Mouse (Mus musculus) erythroid progenitor cell, adult 5-6 weeks (primary cell): ENCODE data around the gene Kctd4. TPM values are rescaled to one million over a fixed set of nuclear protein-coding genes. Genes with fewer than 3 reads are reported as not detected.

ENCODE experiments used
- ATAC-seq: replicated peaks from 2 replicates; pipeline ENCODE4 v1.8.0; 2016; ENCODE audit warnings: moderate number of reproducible peaks, mild to moderate bottlenecking, moderate TSS enrichment, inconsistent platforms; ENCODE audit not compliant: poor library complexity, low FRiP score, severe bottlenecking
- total RNA-seq, 2 experiments: library from RNA; stranded (forward) in 1 of 2; stranded (reverse) in 1 of 2; fragments of 150-400 nt in 1 of 2; fragments of 186-747, 209-891 nt in 1 of 2; gene quantifications; 2 replicates each; pipeline versions ENCODE4 v1.2.3 to v1.2.4; 2015 to 2017; ENCODE audit warnings: low replicate concordance in 2 of 2

Gene Kctd4
- total RNA-seq, 2 experiments from 2014 or later, result not detected

GRCm38 (mm10) chr14:75986878-75987483, 32.2 kb downstream of the Kctd4 start:
- no peak for ATAC-seq

GRCm38 (mm10) chr14:75989168-75989567, 34.4 kb downstream of the Kctd4 start:
- no peak for ATAC-seq

- no peak for ATAC-seq
These were observed 36.1 kb downstream of the Kctd4 start for GRCm38 (mm10) chr14:75990936-75991335.

- ATAC-seq, result no peak
These were observed 37.6 kb downstream of the Kctd4 start for GRCm38 (mm10) chr14:75992371-75992770.

DNA sequence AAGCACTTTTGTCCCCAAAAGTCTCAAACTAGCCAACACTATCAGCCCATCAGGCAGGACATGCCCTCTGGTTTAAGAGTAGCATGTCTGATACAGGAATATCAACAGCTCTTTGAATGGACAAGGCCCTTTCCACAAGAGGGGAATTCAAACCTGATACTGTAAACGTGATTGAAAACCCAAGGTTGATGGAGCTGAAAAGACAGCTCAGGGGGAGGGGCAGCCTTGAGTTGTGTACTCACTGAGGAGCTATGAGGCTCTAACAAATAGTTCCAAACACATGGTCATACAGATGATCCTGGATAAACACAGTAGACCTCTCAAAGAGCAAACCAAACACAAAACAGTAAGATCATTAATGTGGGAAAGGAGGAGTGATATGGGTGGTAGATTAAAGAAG, 43.3 kb downstream of the Kctd4 start:
- ATAC-seq, result no peak

GRCm38 (mm10) chr14:76001781-76002180, 47.0 kb downstream of the Kctd4 start:
- ATAC-seq, result no peak

DNA sequence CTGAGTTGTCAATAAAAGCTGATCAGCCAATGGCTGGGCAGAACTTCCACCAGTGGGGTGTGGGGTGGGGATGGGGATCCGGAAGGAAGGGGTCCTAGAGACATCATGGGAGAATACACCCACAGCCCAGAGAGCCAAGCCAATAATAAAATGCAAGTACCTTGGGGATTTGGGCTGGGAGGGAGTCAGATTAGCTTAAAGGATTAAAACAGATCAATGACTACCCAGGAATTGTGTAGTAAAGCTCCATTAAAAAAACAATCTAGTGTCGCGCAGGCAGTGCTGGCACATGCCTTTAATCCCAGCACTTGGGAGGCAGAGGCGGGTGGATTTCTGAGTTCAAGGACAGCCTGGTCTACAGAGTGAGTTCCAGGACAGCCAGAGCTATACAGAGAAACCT, 50.2 kb downstream of the Kctd4 start:
- ATAC-seq, result no peak

- no peak for ATAC-seq
These were observed 53.4 kb downstream of the Kctd4 start for GRCm38 (mm10) chr14:76008174-76008573.

DNA sequence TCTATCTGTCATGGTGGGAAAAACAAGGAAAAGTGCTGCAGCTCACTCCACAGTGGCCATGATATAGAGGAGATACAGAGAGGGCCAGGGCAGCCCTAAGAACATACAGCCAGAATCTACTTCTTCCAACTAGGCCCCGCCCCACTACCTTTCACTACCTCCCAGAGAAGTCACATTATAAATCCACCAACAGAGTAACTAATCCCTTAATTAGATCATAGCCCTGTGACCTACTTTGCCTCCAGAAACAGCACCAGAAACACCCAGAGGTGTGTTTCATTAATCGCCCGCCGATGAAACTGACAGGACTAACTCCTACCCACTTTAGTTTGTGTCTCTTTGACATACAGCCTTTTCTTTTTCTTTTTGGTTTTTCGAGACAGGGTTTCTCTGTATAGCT, 54.4 kb downstream of the Kctd4 start:
- ATAC-seq, result no peak

- ATAC-seq, result peak; percentile 88
These were observed 55.6 kb downstream of the Kctd4 start, which contains the start of gene Gtf2f2 for GRCm38 (mm10) chr14:76010102-76011061. Gtf2f2 (minus strand) TSS chr14:76010865.

DNA sequence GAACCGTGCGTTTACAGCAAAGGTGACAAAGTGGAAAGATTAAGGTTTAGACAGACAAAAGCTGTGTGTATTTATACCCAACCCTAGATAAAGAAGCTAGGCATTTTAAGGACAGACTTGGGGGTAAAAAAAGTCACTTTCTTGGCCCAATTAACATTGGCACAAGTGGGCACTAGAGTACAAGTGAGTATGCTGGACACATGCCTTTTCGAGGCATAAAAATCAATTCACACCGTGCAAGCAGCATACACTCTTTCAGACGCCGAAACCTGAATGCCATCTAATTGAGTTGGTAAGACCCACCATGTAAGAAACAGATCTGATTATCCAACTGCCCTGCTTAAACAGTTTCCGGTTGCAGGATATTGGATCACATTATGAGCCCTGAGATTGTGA, 56.3 kb downstream of the Kctd4 start:
- ATAC-seq, result no peak

GRCm38 (mm10) chr14:76014331-76014730, 59.5 kb downstream of the Kctd4 start:
- no peak for ATAC-seq

Other genes with a start within 250 kb of the Kctd4 start
- 10.8 and 18.9 TPM in 2 replicates for gene Cog3, start 200.5 kb upstream of the Kctd4 start, total RNA-seq (2015; ENCODE audit: low replicate concordance)
- gene Cog3, start 200.5 kb upstream of the Kctd4 start, total RNA-seq (2017; ENCODE audit: low replicate concordance), result 9.5 and 16.9 TPM in 2 replicates
- 15.1 and 18.0 TPM in 2 replicates for gene Slc25a30, start 168.0 kb upstream of the Kctd4 start, total RNA-seq (2015; ENCODE audit: low replicate concordance)
- gene Slc25a30, start 168.0 kb upstream of the Kctd4 start, total RNA-seq (2017; ENCODE audit: low replicate concordance), result 6.3 and 15.4 TPM in 2 replicates
- 3,144 and 3,174 TPM in 2 replicates for gene Tpt1, start 109.9 kb upstream of the Kctd4 start, total RNA-seq (2015; ENCODE audit: low replicate concordance)
- 507 and 1,044 TPM in 2 replicates for gene Tpt1, start 109.9 kb upstream of the Kctd4 start, total RNA-seq (2017; ENCODE audit: low replicate concordance)
- gene Gtf2f2, start 55.9 kb downstream of the Kctd4 start, total RNA-seq (2015; ENCODE audit: low replicate concordance), result 8.0 and 11.5 TPM in 2 replicates
- 6.2 and 17.8 TPM in 2 replicates for gene Gtf2f2, start 55.9 kb downstream of the Kctd4 start, total RNA-seq (2017; ENCODE audit: low replicate concordance)
- 7.6 and 8.0 TPM in 2 replicates for gene Gpalpp1, start 155.8 kb downstream of the Kctd4 start, total RNA-seq (2015; ENCODE audit: low replicate concordance)
- gene Gpalpp1, start 155.8 kb downstream of the Kctd4 start, total RNA-seq (2017; ENCODE audit: low replicate concordance), result 5.2 and 6.2 TPM in 2 replicates
- 2.9 and 5.9 TPM in 2 replicates for gene Nufip1, start 155.9 kb downstream of the Kctd4 start, total RNA-seq (2015; ENCODE audit: low replicate concordance)
- 3.0 and 5.7 TPM in 2 replicates for gene Nufip1, start 155.9 kb downstream of the Kctd4 start, total RNA-seq (2017; ENCODE audit: low replicate concordance)